Mouse (Mus musculus): Measurements from ENCODE around the gene Palm2.

DNA sequence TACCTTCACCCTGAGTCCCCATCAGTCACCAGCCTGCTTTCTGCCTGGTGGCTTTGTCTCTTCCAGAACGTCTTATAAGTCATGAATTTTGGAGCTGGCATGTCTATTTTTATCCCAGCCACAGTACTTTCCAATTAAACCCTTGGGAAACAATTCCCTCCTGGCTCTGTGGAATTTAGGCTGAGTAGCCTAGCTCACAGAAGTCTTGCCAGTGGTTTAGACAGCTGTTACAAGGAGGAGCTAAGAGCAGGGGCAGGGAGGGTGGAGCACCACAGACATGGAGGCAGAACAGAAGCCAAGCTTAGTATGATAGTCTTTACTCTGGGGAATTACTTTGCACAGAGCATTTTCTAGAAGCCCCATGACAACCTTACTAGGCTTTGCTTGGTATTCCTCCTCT lies 116.2 kb downstream of the Palm2 start:
- no peak for TF ChIP-seq CTCF (conservative IDR thresholded peaks at IDR 0.05; ENCODE audit: insufficient read depth, insufficient read length, low read depth, low read length)
- TF ChIP-seq POLR2A (IDR thresholded peaks at IDR 0.05; ENCODE audit: low read depth, low read length), result no peak
